Mouse (Mus musculus): ENCODE measurements around the gene Sec24d. TPM values are rescaled to one million over a fixed set of nuclear protein-coding genes. Genes with fewer than 3 reads are reported as not detected.

Gene Sec24d
- total RNA-seq, 2 experiments from 2014 or later = 20.7 to 23.4 TPM

- DNase-seq (ENCODE audit: extremely low spot score in 1 of 2, low spot score in 1 of 2) = no peak
Observed at GRCm38 (mm10) chr3:123291670-123292069, 24.4 kb downstream of the Sec24d start.

DNA sequence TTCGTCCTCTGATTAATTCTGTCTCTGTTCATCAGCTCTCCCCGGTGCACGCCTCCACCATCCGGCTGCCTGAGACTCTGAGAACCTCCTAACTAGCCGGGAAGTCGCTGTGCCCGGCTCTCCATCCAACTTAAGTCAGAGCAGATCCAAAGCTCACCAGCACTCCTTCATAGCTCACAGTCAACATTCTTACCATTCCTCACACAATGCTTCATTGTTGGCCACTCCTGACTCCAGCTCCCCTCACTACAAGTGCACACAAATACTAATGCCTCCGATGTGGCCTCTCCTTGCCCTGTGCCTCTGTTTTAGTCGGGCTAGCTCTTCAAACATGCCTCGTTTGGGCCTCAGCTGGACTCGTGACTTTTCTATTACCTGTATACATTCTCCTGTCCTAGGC, 29.4 kb downstream of the Sec24d start:
- no peak for DNase-seq (ENCODE audit: extremely low spot score in 1 of 2, low spot score in 1 of 2)

DNA sequence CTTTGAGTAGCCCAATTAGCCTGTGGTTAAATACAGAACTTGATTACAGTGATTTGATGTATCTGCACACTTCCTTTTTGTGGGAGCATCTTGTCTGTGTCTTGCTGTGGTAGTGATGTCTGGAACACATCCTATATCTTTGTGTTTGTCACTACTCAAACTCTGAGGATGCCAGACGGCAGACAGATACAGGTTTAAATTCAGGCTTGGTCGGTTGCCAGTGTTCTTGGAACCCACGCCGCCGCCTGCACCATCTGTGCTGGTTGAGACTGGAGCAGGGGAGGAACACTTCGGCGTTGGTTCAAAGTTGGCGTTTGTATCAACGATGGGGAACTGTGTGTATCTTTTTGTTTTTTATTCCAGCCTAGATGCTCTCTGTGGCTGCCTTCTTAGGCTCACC, 31.0 kb downstream of the Sec24d start:
- DNase-seq (ENCODE audit: extremely low spot score in 1 of 2, low spot score in 1 of 2) = peak; percentile 59 to 73

- no peak for DNase-seq (ENCODE audit: extremely low spot score in 1 of 2, low spot score in 1 of 2)
Observed at GRCm38 (mm10) chr3:123301521-123301920, 34.3 kb downstream of the Sec24d start.

- DNase-seq (ENCODE audit: extremely low spot score in 1 of 2, low spot score in 1 of 2) = no peak
Observed at GRCm38 (mm10) chr3:123305611-123306010, 38.4 kb downstream of the Sec24d start.

GRCm38 (mm10) chr3:123307446-123307845, 40.2 kb downstream of the Sec24d start:
- no peak for DNase-seq (ENCODE audit: extremely low spot score in 1 of 2, low spot score in 1 of 2)

GRCm38 (mm10) chr3:123309141-123309540, 41.9 kb downstream of the Sec24d start:
- DNase-seq (ENCODE audit: extremely low spot score in 1 of 2, low spot score in 1 of 2) = no peak

DNA sequence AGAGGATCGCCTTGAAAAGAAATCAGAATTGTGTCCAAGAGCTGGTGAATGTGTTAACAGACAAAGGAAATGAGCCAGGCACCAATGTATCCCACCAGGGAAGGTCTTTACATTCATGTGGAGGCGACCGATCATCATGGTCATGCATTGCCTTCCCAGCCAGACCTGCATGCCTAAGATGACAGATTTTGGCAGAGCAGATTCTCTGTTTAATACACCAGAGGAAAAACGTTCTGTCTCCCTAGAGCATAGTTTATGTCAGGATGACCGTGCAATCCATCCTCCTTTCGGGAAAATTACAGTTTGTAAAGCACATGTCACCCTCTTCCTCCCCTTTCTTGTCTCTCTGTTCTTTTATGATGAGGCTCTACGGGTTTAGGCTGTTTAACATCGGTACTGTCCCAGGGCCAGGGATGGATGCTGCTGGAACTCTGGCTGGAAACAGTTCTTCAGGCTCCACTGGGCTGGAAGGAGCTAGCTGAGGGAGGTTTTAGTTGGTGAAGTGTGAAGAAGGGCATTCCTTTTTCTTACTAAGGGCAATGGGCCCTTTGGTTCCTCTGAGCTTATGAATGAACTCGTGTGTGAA, 45.3 kb downstream of the Sec24d start:
- no peak for DNase-seq (ENCODE audit: extremely low spot score in 1 of 2, low spot score in 1 of 2)

DNA sequence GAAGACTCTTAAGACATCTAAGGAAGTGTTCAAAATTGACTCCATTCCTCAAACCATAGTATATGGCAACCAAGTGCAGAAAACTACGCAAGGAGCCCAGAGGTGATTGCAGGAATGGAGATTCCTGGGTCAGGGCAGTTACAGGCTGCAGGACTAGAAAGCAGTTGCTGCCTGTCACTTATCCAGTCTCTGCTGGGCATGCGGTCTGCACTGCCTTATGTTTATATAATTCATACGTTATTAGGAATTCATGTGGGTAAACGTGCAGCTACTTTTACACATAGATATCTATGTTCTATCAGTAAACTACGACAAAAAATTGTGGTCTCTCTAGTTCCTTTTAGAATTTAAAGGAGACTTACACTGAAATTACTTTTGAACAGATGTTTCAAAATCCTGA, 46.2 kb downstream of the Sec24d start:
- DNase-seq (ENCODE audit: extremely low spot score in 1 of 2, low spot score in 1 of 2) = no peak

GRCm38 (mm10) chr3:123313920-123314614, 46.8 kb downstream of the Sec24d start:
- DNase-seq (ENCODE audit: extremely low spot score in 1 of 2, low spot score in 1 of 2) = no peak

DNA sequence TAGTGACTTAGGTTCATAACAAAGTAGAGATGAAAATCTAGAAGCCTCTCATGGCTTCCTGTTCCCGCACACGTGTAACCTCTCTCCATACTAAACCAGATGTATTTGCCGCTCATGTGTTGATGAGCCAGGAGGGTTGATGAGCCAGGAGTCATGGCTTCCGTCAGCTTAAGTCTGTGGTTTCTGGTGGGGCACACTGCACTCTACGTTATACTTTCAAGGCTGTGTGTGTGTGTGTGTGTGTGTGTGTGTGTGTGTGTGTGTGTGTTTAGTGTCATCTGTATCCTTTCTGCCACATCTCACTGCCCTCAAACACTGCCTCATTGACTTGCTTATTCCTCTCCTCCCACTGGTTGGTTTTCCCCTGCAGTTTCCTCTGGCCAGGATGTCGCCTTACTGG, 48.8 kb downstream of the Sec24d start:
- no peak for DNase-seq (ENCODE audit: extremely low spot score in 1 of 2, low spot score in 1 of 2)

DNA sequence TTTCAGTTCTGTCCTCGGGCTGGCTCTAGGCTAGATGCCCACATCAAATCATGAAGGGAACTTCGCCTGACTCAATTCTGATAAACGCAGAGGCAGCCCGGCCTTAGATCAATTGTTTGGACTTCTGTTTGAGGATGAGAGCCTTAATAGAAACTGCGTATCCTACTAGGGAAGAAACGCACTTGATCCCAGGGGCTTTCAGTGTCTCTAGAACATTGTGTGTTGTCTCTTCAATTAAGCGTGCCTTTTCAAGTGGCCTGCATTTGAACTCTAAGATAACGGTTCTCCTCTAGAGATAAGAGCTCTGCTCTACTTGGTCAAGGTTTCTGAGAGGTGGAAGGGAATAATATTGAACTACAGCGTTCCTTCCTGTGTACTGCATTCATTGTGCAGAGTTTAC, 49.8 kb downstream of the Sec24d start:
- DNase-seq (ENCODE audit: extremely low spot score in 1 of 2, low spot score in 1 of 2) = no peak

- DNase-seq (ENCODE audit: extremely low spot score in 1 of 2, low spot score in 1 of 2) = no peak
Observed at GRCm38 (mm10) chr3:123320341-123320740, 53.1 kb downstream of the Sec24d start.

DNA sequence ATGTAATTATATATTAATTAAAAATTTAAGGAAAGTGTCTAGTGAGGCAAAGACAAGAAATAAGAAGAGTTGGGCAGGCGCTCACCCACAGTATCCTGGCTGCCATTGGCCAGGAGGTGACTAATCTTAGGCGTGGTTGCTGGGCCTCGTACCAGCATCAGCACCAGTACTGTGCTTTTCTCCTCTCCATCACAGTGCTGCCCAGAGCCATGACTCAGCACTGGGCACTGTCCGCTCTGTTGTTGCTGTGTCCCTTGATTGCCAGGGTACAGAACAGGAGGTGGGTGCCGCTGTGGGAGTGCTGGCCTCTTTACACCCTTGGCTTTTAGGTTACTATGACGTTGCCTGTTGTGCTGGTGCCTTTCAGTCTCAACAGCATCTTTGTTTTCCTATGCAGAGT, 54.4 kb downstream of the Sec24d start:
- DNase-seq (ENCODE audit: extremely low spot score in 1 of 2, low spot score in 1 of 2) = no peak

DNA sequence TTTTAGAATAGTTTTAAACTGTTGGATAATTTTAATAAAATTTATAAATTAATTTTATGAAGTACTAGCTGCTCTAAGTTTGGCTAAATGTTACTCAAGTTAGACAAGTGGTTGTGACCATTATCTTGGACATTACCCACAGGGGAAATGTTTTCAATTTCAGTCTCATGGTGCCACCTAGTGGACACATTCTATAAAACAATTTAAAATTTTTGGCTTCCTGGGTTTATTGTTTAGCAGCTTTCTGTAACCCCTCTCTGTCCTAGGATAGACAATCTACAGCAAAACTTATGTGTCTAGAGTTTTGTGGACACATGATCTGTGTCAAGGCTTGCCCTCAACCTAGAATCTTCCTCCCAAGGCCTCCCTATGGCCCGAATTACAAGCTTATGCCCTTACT, 54.9 kb downstream of the Sec24d start:
- no peak for DNase-seq (ENCODE audit: extremely low spot score in 1 of 2, low spot score in 1 of 2)

GRCm38 (mm10) chr3:123324326-123324725, 57.1 kb downstream of the Sec24d start:
- no peak for DNase-seq (ENCODE audit: extremely low spot score in 1 of 2, low spot score in 1 of 2)

DNA sequence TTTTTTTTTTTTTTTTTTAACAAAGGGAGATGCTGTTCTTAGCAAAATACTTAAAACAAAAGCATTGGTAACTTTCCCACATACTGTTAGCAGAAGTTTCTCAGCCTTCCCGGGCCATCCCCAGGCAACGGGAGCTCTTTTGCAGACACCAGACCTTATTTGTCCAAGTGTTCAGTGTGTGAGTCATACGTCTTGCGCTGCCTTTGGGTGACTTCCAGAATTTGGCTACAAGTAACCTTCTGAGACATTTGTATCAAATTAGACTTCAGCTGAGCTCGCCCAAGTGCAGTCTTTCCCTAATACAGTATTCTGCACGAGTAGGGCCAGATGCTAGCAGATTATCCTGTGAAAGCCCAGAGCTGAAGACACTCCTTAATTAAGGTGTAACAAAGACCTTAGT, 62.0 kb downstream of the Sec24d start:
- no peak for DNase-seq (ENCODE audit: extremely low spot score in 1 of 2, low spot score in 1 of 2)

DNA sequence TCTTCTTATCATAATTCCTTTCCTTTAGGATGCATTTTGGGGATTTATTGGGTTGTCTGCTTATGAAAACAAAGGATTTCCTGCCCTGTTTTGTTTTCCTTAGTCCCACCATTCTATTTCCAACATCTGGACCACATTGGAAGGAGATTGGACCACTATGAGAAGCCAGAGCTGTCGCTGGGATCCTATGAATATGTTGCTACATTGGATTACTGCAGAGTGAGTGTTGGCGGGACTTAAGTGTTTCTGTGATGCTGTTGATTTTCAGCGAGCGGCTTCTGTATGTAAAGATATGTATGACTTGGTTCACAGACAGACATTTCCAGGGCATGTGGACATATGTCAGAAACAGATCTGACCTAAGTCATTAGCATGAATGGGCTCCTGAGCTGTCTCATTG, 63.0 kb downstream of the Sec24d start:
- no peak for DNase-seq (ENCODE audit: extremely low spot score in 1 of 2, low spot score in 1 of 2)

GRCm38 (mm10) chr3:123332330-123333054, 65.2 kb downstream of the Sec24d start:
- no peak for DNase-seq (ENCODE audit: extremely low spot score in 1 of 2, low spot score in 1 of 2)

DNA sequence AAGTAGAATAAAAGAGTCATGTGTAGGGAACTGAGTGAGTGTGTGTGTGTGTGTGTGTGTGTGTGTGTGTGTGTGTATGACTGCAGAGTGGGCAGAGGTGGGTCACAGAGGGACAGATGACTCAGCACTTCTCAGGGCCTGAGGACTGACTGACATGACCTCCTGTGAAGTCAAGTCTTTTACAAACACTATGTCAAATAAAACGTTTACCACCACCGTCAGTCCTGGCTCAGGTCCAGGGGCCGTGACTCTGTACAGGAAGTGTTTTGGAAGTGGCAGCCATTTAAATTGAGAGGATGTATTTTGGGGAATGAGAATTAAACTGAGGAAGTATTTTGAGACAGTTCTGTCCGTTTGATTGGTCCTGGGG, 65.8 kb downstream of the Sec24d start:
- DNase-seq (ENCODE audit: extremely low spot score in 1 of 2, low spot score in 1 of 2) = no peak

DNA sequence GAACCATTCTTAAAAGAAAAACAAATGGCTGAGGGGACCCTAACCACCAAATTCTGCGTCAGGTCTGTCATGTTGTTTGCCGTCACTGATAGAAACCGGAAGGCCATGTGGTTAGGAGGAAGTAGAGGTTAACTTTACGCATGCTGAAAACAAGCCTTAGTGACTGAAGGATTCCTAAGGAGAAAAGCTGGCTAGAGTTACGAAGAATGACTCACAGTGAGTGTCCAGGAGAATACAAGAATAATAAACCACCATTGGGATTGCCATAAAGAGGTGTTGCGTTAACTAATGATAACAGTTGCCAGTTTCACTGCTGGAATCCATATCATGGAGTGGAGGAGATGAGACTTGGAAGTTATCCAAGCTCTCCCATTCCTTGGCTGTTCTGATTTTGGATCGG, 67.7 kb downstream of the Sec24d start:
- no peak for DNase-seq (ENCODE audit: extremely low spot score in 1 of 2, low spot score in 1 of 2)

- DNase-seq (ENCODE audit: extremely low spot score in 1 of 2, low spot score in 1 of 2) = no peak
Observed at GRCm38 (mm10) chr3:123335480-123335879, 68.2 kb downstream of the Sec24d start.

All from layer of hippocampus, postnatal 25 days (tissue).